Mouse (Mus musculus) embryonic facial prominence, embryonic 11.5 days (tissue): ENCODE measurements around the gene Rab12. TPM values are rescaled to one million over a fixed set of nuclear protein-coding genes. Genes with fewer than 3 reads are reported as not detected.

ENCODE experiments used
- ATAC-seq: fragments of 200-750 bp; cut with Nextera tagmentation; replicated peaks from 2 replicates; pipeline ENCODE4 v1.8.0; 2017; ENCODE audit warnings: low read depth; ENCODE audit not compliant: insufficient number of reproducible peaks, low FRiP score, low TSS enrichment
- DNase-seq: peaks from one replicate; pipeline ENCODE4 v3.0.0-alpha.2; 2015; ENCODE audit warnings: low spot score
- H3K27ac ChIP-seq: fragments of 300-500 bp; sonication (generic); replicated peaks from 2 replicates; pipeline ENCODE4 v1.5.1; 2014; ENCODE audit warnings: mild to moderate bottlenecking, low read depth, low read length, control low read depth
- H3K27me3 ChIP-seq: fragments of 300-500 bp; sonication (generic); 2 replicates; pipeline ENCODE4 v1.6.1; 2014; ENCODE audit warnings: mild to moderate bottlenecking, low read length, moderate library complexity, mixed read lengths; ENCODE audit not compliant: control insufficient read depth, insufficient read depth
- H3K36me3 ChIP-seq: fragments of 300-500 bp; sonication (generic); replicated peaks from 2 replicates; pipeline ENCODE4 v1.6.1; 2014; ENCODE audit warnings: low read depth, mild to moderate bottlenecking, low read length, moderate library complexity, mixed read lengths; ENCODE audit not compliant: control insufficient read depth, insufficient read depth
- H3K4me1 ChIP-seq: fragments of 300-500 bp; sonication (generic); 2 replicates; pipeline ENCODE4 v1.6.1; 2014; ENCODE audit warnings: low read length, mixed read lengths; ENCODE audit not compliant: control insufficient read depth, insufficient read depth
- H3K4me2 ChIP-seq: fragments of 300-500 bp; sonication (generic); 2 replicates; pipeline ENCODE4 v1.6.1; 2014; ENCODE audit warnings: low read depth, mild to moderate bottlenecking, control low read depth, low read length, moderate library complexity
- H3K4me3 ChIP-seq: fragments of 300-500 bp; sonication (generic); 2 replicates; pipeline ENCODE4 v1.5.1; 2014; ENCODE audit warnings: low read depth, low read length, control low read depth
- H3K9ac ChIP-seq: fragments of 300-500 bp; sonication (generic); replicated peaks from 2 replicates; pipeline ENCODE4 v1.6.1; 2014; ENCODE audit warnings: mild to moderate bottlenecking, control low read depth, low read length
- H3K9me3 ChIP-seq: fragments of 300-500 bp; sonication (generic); replicated peaks from 2 replicates; pipeline ENCODE4 v1.6.1; 2016; ENCODE audit warnings: mild to moderate bottlenecking, low read length, inconsistent platforms, mixed read lengths; ENCODE audit not compliant: control insufficient read depth
- WGBS: fragments of 180-500 bp; shearing (Covaris S2); extraction: QIAGEN DNeasy Blood & Tissue Kit; methylation state at CpG from one replicate; pipeline ENCODE4 v1.1.7; 2014; 5-methylcytosine and 5-hydroxymethylcytosine counted together
- polyA plus RNA-seq: library from polyadenylated mRNA; unstranded; fragments of >200 nt; fragmentation: Nextera tagmentation; extraction: Ambion mirVana; gene quantifications from 2 replicates; pipeline ENCODE4 v1.2.1, GENCODE M21; 2014

The Rab12 gene
- polyA plus RNA-seq, 1 experiment from 2014 or later: 41.9 TPM

GRCm38 (mm10) chr17:66507049-66507954 lies 12.2 kb downstream of the Rab12 start:
- H3K4me3 ChIP-seq: no peak overlapping the region
- H3K9me3 ChIP-seq: no peaks in the 10 kb centered on the region
- H3K9ac ChIP-seq: no peak overlapping the region
- no peak overlapping the region for H3K27ac ChIP-seq
- DNase-seq (no peak), ATAC-seq (no peak)
- H3K4me2 ChIP-seq: no peak overlapping the region
- H3K36me3 ChIP-seq: peaks cover 4% of the 10 kb centered on the region
- WGBS: 88% methylated on average over 9 of the region's 9 CpGs
- no peaks in the 10 kb centered on the region for H3K4me1 ChIP-seq
- H3K27me3 ChIP-seq: no peaks in the 10 kb centered on the region

- H3K36me3 ChIP-seq: peaks cover 4% of the 10 kb centered on the region
These were observed 14.6 kb downstream of the Rab12 start for GRCm38 (mm10) chr17:66504964-66505363.

DNA sequence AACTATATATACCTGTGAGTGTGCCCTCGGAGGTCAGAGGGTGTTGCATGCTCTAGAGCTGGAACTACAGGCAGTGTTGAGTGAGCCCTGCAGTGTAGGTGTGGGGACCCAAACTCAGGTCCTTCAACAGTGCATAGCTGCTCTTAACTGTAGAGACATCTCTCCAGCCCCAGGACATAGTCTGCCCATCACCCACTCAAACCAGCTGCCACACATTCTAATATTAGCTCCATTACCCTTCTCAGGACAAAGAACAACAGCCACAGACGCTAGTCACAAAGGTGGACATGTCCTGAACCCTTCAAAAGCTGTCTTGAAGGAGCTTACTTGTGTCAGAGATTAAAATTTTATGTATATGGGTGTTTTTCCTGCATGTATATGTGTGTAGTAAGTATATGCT lies 15.3 kb downstream of the Rab12 start:
- peaks cover 4% of the 10 kb centered on the region for H3K36me3 ChIP-seq
- no peaks in the 10 kb centered on the region for H3K4me1 ChIP-seq
- no peaks in the 10 kb centered on the region for H3K27me3 ChIP-seq
- H3K4me3 ChIP-seq: no peak overlapping the region
- no peak overlapping the region for H3K4me2 ChIP-seq
- H3K9me3 ChIP-seq: no peaks in the 10 kb centered on the region
- DNase-seq: no peak
- H3K9ac ChIP-seq: no peak overlapping the region
- no peak overlapping the region for H3K27ac ChIP-seq
- 89% methylated on average over 2 of the region's 2 CpGs for WGBS
- no peak for ATAC-seq

More at GRCm38 (mm10) chr17:66504964-66505363, 14.6 kb downstream of the Rab12 start:
- no peaks in the 10 kb centered on the region for H3K4me1 ChIP-seq
- ATAC-seq (no peak), DNase-seq (no peak)
- 88% methylated on average over 8 of the region's 8 CpGs for WGBS
- H3K9ac ChIP-seq: no peak overlapping the region
- H3K27ac ChIP-seq: no peak overlapping the region
- H3K9me3 ChIP-seq: no peaks in the 10 kb centered on the region
- H3K4me3 ChIP-seq: no peak overlapping the region
- no peak overlapping the region for H3K4me2 ChIP-seq
- H3K27me3 ChIP-seq: no peaks in the 10 kb centered on the region

DNA sequence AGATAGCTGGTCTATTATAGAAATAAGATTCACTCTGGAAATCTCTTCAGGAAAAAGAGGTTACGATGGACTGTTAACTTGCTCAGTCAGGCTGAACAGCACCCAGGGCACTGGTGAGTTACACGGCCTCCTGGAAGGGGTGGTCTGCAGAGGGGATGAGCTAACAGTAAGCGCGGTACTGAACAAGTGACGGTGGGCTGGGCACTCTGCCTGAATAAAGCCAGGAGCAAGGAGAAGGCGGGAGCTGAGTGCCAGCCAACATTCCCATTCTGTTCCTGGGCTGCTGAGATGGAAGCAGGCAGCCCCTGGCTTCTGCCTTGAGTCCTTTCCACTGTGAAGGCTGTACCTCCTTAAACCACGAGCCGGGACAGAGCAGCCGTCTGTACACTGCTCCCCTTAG lies 16.1 kb downstream of the Rab12 start:
- H3K36me3 ChIP-seq: peaks cover 4% of the 10 kb centered on the region
- no peaks in the 10 kb centered on the region for H3K4me1 ChIP-seq
- no peak overlapping the region for H3K4me3 ChIP-seq
- DNase-seq: no peak
- WGBS: 88% methylated on average over 9 of the region's 9 CpGs
- no peaks in the 10 kb centered on the region for H3K27me3 ChIP-seq
- no peak overlapping the region for H3K9ac ChIP-seq
- no peak overlapping the region for H3K27ac ChIP-seq
- ATAC-seq: no peak
- H3K9me3 ChIP-seq: no peaks in the 10 kb centered on the region
- H3K4me2 ChIP-seq: no peak overlapping the region

DNA sequence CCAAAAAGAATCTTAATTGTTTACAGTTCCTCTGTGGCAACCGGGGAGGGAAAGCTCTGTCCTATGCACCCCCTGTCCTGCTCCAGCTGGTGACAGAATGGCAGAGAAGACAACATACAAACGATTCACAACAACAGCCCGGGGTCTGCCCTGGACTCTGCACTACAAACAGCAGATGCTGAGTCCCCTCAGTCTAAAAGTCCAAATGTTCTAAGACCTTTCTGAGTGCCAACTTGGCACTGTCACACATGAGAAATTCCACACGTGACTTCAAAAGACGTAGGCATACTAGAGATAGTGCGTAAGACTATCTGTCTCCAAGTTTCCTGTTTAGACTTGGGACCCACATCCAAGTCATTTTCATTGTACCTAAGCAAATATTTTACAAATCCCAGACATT lies 16.7 kb downstream of the Rab12 start:
- Histone ChIP-seq H3K9me3 (no peaks in the 10 kb centered on the region), H3K4me2 (no peak overlapping the region), H3K36me3 (peaks cover 5% of the 10 kb centered on the region), H3K27me3 (no peaks in the 10 kb centered on the region), H3K4me1 (no peaks in the 10 kb centered on the region), H3K27ac (no peak overlapping the region), H3K4me3 (no peak overlapping the region), H3K9ac (no peak overlapping the region)
- 89% methylated on average over 6 of the region's 6 CpGs for WGBS
- no peak for ATAC-seq
- DNase-seq: no peak

DNA sequence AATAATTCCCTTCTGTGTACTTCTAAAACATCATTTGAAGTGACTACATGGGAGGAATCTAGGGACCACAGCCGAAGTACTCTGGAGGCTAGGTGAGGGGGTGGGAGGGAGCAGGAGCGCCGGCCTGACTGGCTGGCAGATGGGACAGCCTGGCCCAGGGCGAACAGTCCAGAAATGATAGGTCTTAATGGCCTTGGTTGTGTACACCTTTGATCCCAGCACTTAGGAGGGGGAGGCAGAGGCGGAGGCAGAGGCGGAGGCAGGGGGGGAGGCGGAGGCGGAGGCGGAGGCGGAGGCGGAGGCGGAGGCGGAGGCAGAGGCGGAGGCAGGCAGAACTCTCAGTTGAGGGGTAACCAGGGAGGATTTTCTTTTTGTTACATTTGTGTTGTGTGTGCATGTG lies 20.9 kb downstream of the Rab12 start:
- no peaks in the 10 kb centered on the region for H3K27me3 ChIP-seq
- H3K4me2 ChIP-seq: no peak overlapping the region
- no peak for ATAC-seq
- DNase-seq: no peak
- no peak overlapping the region for H3K4me3 ChIP-seq
- no peaks in the 10 kb centered on the region for H3K9me3 ChIP-seq
- H3K9ac ChIP-seq: no peak overlapping the region
- 96% methylated on average over 14 of the region's 14 CpGs for WGBS
- no peak overlapping the region for H3K27ac ChIP-seq
- H3K4me1 ChIP-seq: no peaks in the 10 kb centered on the region
- H3K36me3 ChIP-seq: peaks cover 4% of the 10 kb centered on the region; the same call in 1 of the 2 replicates

- H3K9ac ChIP-seq: no peak overlapping the region
- H3K4me2 ChIP-seq: no peak overlapping the region
- 94% methylated on average over 9 of the region's 9 CpGs for WGBS
- H3K4me1 ChIP-seq: no peaks in the 10 kb centered on the region
- H3K4me3 ChIP-seq: no peak overlapping the region
- no peaks in the 10 kb centered on the region for H3K27me3 ChIP-seq
- H3K36me3 ChIP-seq: 0 out of 2 replicates have a peak, but pooled peaks cover 2% of the 10 kb centered on the region
- no peak for ATAC-seq
- DNase-seq: no peak
- no peaks in the 10 kb centered on the region for H3K9me3 ChIP-seq
- no peak overlapping the region for H3K27ac ChIP-seq
These were observed 22.9 kb downstream of the Rab12 start for GRCm38 (mm10) chr17:66496589-66496988.

DNA sequence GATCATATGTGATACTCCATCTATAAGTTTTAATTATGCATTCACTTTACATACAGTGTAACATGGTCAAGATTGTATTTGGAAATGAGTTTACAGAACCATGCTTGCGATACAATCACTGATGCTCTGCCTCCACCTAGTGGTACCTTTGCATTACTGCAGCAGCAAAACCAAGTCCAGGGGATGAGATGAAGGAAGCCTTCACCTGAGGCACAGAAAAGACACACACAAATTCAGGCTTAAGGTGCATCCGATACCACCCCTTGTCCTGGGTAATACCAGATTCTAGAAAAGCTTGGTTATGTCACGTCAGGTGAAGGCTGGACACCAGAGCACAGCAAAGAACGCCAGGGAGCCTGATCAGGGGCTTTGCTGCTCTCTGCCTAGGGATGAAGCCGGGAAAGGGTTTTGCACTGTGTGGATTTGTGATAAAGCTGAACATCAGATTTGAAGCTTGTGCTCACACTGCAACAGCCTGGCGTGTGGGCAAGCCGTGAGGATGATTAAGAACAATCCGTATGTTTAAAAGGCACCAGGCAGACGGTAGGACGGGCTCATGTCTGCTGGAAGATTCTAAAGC lies 29.4 kb downstream of the Rab12 start:
- Histone ChIP-seq H3K36me3 (no peaks in the 10 kb centered on the region), H3K9me3 (no peaks in the 10 kb centered on the region), H3K27ac (no peak overlapping the region), H3K27me3 (no peaks in the 10 kb centered on the region), H3K4me3 (no peak overlapping the region), H3K4me2 (no peak overlapping the region), H3K9ac (no peak overlapping the region), H3K4me1 (no peaks in the 10 kb centered on the region)
- peak; percentile 77 for DNase-seq
- 41% methylated on average over 10 of the region's 10 CpGs for WGBS
- ATAC-seq: no peak
